Mouse (Mus musculus) lung, adult 2 months (tissue): Measurements from ENCODE around the gene Srrm4.

Experiments used
- CTCF ChIP-seq: fragments of 200-500 bp; IDR thresholded peaks from 2 replicates; pipeline ENCODE4 v1.5.1; 2011; ENCODE audit warnings: mild to moderate bottlenecking, low read length, control low read depth; ENCODE audit not compliant: insufficient read depth
- POLR2A ChIP-seq: fragments of 200-500 bp; IDR thresholded peaks from 2 replicates; pipeline ENCODE4 v1.6.1; 2011; ENCODE audit warnings: low read depth, mild to moderate bottlenecking, control low read depth, low read length, borderline replicate concordance; ENCODE audit errors: extremely low read depth

DNA sequence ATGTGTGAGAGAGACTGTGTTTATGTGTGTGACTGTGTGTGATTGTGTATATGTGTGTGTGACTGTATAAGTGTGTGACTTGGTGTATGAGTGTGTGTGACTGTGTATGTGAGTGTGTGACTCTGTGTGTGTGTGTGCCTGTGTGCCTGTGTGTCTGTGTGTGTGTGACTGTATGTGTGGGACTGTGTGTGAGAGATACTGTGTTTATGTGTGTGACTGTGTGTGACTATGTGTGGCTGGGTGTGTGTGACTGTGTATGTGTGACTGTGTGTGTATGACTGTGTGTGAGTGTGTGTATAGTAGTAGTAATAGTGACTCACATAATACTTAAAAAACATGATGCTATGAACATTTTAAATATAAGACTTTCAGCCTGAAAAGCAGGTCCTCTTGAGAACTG lies 155.5 kb downstream of the Srrm4 start:
- TF ChIP-seq POLR2A, result no peak
- no peak for TF ChIP-seq CTCF
